Mouse (Mus musculus) stomach, postnatal 0 days (tissue): ENCODE data around the gene Fastkd5. TPM values are rescaled to one million over a fixed set of nuclear protein-coding genes. Genes with fewer than 3 reads are reported as not detected.

Experiments used
- ATAC-seq: fragments of 200-750 bp; cut with Nextera tagmentation; 2 replicates; pipeline ENCODE4 v1.8.0; 2017; ENCODE audit not compliant: low FRiP score, low TSS enrichment
- DNase-seq: peaks from one replicate; pipeline ENCODE4 v3.0.0-alpha.2; 2016; ENCODE audit warnings: low spot score
- H3K27ac ChIP-seq: fragments of 300-500 bp; sonication (generic); replicated peaks from 2 replicates; pipeline ENCODE4 v1.5.1; 2014; ENCODE audit warnings: mild to moderate bottlenecking, control low read depth
- H3K27me3 ChIP-seq: fragments of 300-500 bp; sonication (generic); 2 replicates; pipeline ENCODE4 v1.6.1; 2014; ENCODE audit warnings: low read length; ENCODE audit not compliant: control insufficient read depth, insufficient read depth
- H3K36me3 ChIP-seq: fragments of 300-500 bp; sonication (generic); 2 replicates; pipeline ENCODE4 v1.6.1; 2014; ENCODE audit warnings: low read length, mixed read lengths; ENCODE audit not compliant: control insufficient read depth, insufficient read depth
- H3K4me1 ChIP-seq: fragments of 300-500 bp; sonication (generic); replicated peaks from 2 replicates; pipeline ENCODE4 v1.6.1; 2014; ENCODE audit warnings: antibody characterized with exemption; ENCODE audit not compliant: control insufficient read depth, insufficient read depth
- H3K4me2 ChIP-seq: fragments of 300-500 bp; sonication (generic); replicated peaks from 2 replicates; pipeline ENCODE4 v1.6.1; 2014; ENCODE audit warnings: low read depth, mild to moderate bottlenecking, control low read depth, moderate library complexity
- H3K4me3 ChIP-seq: fragments of 300-500 bp; sonication (generic); 2 replicates; pipeline ENCODE4 v1.5.1; 2014; ENCODE audit warnings: low read depth, low read length, control low read depth
- H3K9ac ChIP-seq: fragments of 300-500 bp; sonication (generic); 2 replicates; pipeline ENCODE4 v1.6.1; 2014; ENCODE audit warnings: mild to moderate bottlenecking, low read length, control low read depth, mixed read lengths
- H3K9me3 ChIP-seq: fragments of 300-500 bp; sonication (generic); 2 replicates; pipeline ENCODE4 v1.6.1; 2016; ENCODE audit warnings: low read length; ENCODE audit not compliant: control insufficient read depth
- CTCF ChIP-seq: IDR thresholded peaks from 2 replicates; pipeline ENCODE4 v1.5.1; 2016; ENCODE audit warnings: antibody characterized with exemption, low read depth, mild to moderate bottlenecking, moderate library complexity
- EP300 ChIP-seq: optimal IDR thresholded peaks from 2 replicates; pipeline ENCODE3; 2016; ENCODE audit warnings: antibody characterized with exemption
- WGBS: fragments of 180-500 bp; shearing (Covaris S2); extraction: QIAGEN DNeasy Blood & Tissue Kit; methylation state at CpG from one replicate; pipeline ENCODE4 v1.1.7; 2014; 5-methylcytosine and 5-hydroxymethylcytosine counted together
- polyA plus RNA-seq: library from polyadenylated mRNA; unstranded; fragments of >200 nt; fragmentation: Nextera tagmentation; extraction: Ambion mirVana; gene quantifications from 2 replicates; pipeline ENCODE4 v1.2.1, GENCODE M21; 2015

Gene Fastkd5
- polyA plus RNA-seq, 1 experiment from 2014 or later, result 6.7 TPM

DNA sequence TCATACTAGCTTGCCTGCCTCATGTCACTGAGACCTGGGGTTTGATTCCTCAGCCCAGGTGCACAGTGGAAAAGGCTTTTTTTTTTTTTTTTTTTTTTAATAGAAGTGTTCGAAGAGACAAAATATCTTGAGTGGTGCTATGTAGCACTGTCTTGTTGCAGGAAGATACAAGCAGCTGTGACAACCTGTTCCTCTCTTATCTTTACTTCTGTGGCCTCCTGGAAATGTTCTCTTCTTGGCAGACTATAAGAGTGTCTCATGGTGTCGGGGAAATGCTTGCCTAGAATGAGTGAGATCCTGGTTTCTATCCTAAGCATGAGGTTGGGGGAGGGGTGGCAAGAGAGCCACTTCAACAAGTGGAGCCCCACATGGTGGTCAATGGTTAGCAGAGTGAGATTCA is 41.5 kb downstream of the Fastkd5 start:
- no peak overlapping the region for H3K9ac ChIP-seq
- TF ChIP-seq EP300 (no peak), CTCF (no peak)
- H3K27me3 ChIP-seq, result no peaks in the 10 kb centered on the region
- H3K4me3 ChIP-seq, result no peak overlapping the region
- WGBS, result 74% methylated on average over 2 of the region's 2 CpGs
- no peak for ATAC-seq
- no peak for DNase-seq
- H3K4me1 ChIP-seq, result no peaks in the 10 kb centered on the region
- H3K9me3 ChIP-seq, result no peaks in the 10 kb centered on the region
- H3K36me3 ChIP-seq, result no peaks in the 10 kb centered on the region; the same call in 1 of the 2 replicates
- H3K4me2 ChIP-seq, result no peak overlapping the region
- no peak overlapping the region for H3K27ac ChIP-seq

DNA sequence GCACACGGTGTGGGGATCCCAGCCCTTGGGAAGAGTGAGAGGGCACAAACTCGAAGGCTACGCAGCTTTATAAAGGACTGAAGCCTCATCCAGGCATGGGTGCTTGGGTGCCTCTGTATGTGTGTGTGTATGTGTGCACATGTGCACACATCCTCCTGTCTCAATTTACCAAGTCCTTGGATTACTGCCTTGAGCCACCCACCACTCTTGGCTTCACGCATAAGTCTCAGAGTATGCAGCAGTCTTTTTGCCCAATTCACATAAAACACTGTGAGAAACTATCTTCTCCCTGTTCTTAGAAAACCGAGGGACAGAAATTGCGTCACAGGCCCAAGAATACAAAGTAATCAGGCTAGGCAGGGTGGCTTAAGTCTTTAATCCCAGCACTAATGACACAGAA is 43.8 kb downstream of the Fastkd5 start:
- H3K4me3 ChIP-seq, result no peak overlapping the region
- no peaks in the 10 kb centered on the region; the same call in 1 of the 2 replicates for H3K36me3 ChIP-seq
- ATAC-seq (no peak), DNase-seq (no peak)
- H3K9ac ChIP-seq, result no peak overlapping the region
- no peaks in the 10 kb centered on the region for H3K9me3 ChIP-seq
- peaks cover 2% of the 10 kb centered on the region; the same call in 1 of the 2 replicates for H3K27me3 ChIP-seq
- TF ChIP-seq CTCF (no peak), EP300 (no peak)
- H3K4me2 ChIP-seq, result no peak overlapping the region
- no peaks in the 10 kb centered on the region; the same call in 1 of the 2 replicates for H3K4me1 ChIP-seq
- WGBS, result 83% methylated on average over 6 of the region's 6 CpGs
- no peak overlapping the region for H3K27ac ChIP-seq

DNA sequence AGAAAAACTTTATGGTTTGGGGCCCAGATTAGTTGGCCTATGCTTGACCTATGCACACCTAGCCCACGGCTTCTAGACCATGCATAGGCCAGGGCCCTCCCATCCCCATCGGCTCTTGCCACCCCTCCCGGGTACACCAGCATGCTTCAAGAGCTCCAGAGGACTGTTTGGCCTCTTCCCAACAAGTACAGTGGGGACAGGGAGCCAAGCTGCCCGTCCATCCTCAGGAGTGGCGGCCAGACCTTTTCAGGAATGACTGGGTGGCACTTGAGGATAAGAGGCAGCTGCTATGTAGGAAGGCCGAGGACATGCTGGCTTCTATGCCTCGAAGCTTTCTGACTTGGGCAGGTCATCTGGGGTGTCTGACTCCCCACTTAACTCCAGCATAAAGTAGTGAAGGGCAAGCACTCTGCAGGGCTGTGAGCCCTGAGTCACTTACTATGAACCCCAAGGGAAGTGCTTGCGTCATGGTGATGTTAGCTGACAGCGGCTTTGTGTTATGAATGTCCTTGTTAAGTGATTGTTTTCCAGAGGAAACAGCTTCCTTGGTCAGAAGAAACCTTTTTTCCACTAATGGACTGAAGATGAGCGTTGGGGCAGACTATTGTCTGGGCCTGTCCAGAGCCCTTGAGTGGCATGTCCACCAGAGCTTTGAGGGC is 45.8 kb downstream of the Fastkd5 start:
- H3K4me1 ChIP-seq, result no peaks in the 10 kb centered on the region; the same call in 1 of the 2 replicates
- no peaks in the 10 kb centered on the region for H3K36me3 ChIP-seq
- 80% methylated on average over 10 of the region's 10 CpGs for WGBS

DNA sequence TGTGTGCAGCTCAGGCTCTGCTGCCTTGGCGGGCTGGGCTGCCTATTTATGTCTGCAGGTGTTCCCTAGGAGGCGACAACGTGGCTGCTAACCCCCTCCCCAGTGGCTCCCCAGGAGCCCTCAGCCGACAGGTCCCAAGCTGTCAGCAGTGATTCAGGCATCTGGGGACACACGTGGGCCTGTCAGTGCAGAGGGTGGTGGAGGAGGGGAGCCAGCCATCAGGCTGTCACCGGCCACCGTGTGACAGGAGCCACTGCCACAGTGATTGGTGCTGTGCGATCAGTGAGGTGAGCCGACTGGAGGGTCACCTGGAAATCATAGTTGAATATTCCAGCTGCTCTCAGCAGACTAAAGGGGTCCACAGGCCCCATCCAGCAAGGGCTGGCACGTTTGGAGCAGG is 47.3 kb downstream of the Fastkd5 start, which contains the start of gene Avp:
Avp (minus strand) TSS at position 3 of the 400 bp plus-strand sequence.
- TF ChIP-seq CTCF (no peak), EP300 (no peak)
- H3K36me3 ChIP-seq, result no peaks in the 10 kb centered on the region
- peaks cover 8% of the 10 kb centered on the region; the same call in 1 of the 2 replicates for H3K27me3 ChIP-seq
- 28% methylated on average over 10 of the region's 10 CpGs for WGBS
- no peak for DNase-seq
- no peak within 1 kb of the TSS for H3K4me3 ChIP-seq
- no peak for ATAC-seq
- no peaks in the 10 kb centered on the region for H3K9me3 ChIP-seq
- no peaks in the 10 kb centered on the region; the same call in 1 of the 2 replicates for H3K4me1 ChIP-seq
- no peak within 1 kb of the TSS for H3K9ac ChIP-seq
- no peak within 1 kb of the TSS for H3K27ac ChIP-seq
- no peak within 1 kb of the TSS for H3K4me2 ChIP-seq

More for the DNA sequence above, 45.8 kb downstream of the Fastkd5 start:
- H3K9me3 ChIP-seq, result no peaks in the 10 kb centered on the region
- no peak overlapping the region for H3K9ac ChIP-seq
- TF ChIP-seq EP300 (no peak), CTCF (no peak)
- no peak overlapping the region for H3K27ac ChIP-seq
- no peak for DNase-seq
- H3K27me3 ChIP-seq, result peaks cover 4% of the 10 kb centered on the region; the same call in 1 of the 2 replicates
- no peak overlapping the region for H3K4me2 ChIP-seq
- H3K4me3 ChIP-seq, result no peak overlapping the region
- ATAC-seq, result no peak

DNA sequence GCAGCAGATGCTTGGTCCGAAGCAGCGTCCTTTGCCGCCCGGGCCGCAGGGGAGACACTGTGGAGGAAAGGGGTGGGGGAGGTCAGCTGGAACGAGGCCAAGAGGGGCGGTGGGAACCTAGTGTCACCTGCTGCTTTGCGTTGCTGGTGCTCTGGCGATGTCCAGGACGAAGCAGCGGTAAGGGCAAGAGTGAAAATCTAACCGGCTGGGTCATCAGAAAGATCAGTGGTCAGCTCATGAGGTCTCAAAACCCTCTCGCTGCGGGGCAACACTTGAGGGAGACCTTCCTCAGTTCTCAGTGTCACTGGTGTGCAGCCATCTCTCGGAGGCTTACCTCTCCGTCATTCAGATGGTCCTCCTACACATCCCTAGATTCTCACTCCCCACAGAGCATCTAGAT is 48.6 kb downstream of the Fastkd5 start:
- no peak for TF ChIP-seq CTCF
- no peak for TF ChIP-seq EP300
- WGBS, result 6% methylated on average over 16 of the region's 16 CpGs
- no peaks in the 10 kb centered on the region; the same call in 1 of the 2 replicates for H3K4me1 ChIP-seq
- ATAC-seq (no peak), DNase-seq (no peak)
- H3K27ac ChIP-seq, result no peak overlapping the region
- peak overlapping the region; percentile 56 for H3K4me2 ChIP-seq
- H3K9ac ChIP-seq, result no peak overlapping the region
- H3K9me3 ChIP-seq, result no peaks in the 10 kb centered on the region
- peak overlapping the region; percentile 35 for H3K4me3 ChIP-seq
- no peaks in the 10 kb centered on the region for H3K36me3 ChIP-seq
- peaks cover 8% of the 10 kb centered on the region; the same call in 1 of the 2 replicates for H3K27me3 ChIP-seq

- Histone ChIP-seq H3K27me3 (peaks cover 10% of the 10 kb centered on the region; the same call in 1 of the 2 replicates), H3K4me1 (no peaks in the 10 kb centered on the region; the same call in 1 of the 2 replicates), H3K9me3 (no peaks in the 10 kb centered on the region), H3K4me2 (no peak overlapping the region), H3K9ac (no peak overlapping the region), H3K36me3 (no peaks in the 10 kb centered on the region), H3K4me3 (no peak overlapping the region), H3K27ac (no peak overlapping the region)
- ATAC-seq (no peak), DNase-seq (no peak)
- 3% methylated on average over 8 of the region's 8 CpGs for WGBS
- TF ChIP-seq CTCF, result no peak
- no peak for TF ChIP-seq EP300
Measured at GRCm38 (mm10) chr2:130579791-130580190, 50.0 kb downstream of the Fastkd5 start.
